Mouse (Mus musculus) heart, embryonic 16.5 days (tissue): ENCODE results near the gene Ppp4r1. TPM values are rescaled to one million over a fixed set of nuclear protein-coding genes. Genes with fewer than 3 reads are reported as not detected.
A peak's percentile ranks its signal among the peaks of the same experiment; 100 is the strongest.

Experiments used
- ATAC-seq: fragments of 200-750 bp; cut with Nextera tagmentation; replicated peaks from 2 replicates; pipeline ENCODE4 v1.8.0; 2017; ENCODE audit warnings: moderate number of reproducible peaks; ENCODE audit not compliant: insufficient read depth, low FRiP score; ENCODE audit errors: extremely low read depth
- H3K27ac ChIP-seq: fragments of 300-500 bp; sonication (generic); 2 replicates; pipeline ENCODE4 v1.5.1; 2014; ENCODE audit warnings: mild to moderate bottlenecking, low read length, control low read depth, moderate library complexity
- H3K27me3 ChIP-seq: fragments of 300-500 bp; sonication (generic); 2 replicates; pipeline ENCODE4 v1.6.1; 2014; ENCODE audit warnings: low read length, mixed read lengths; ENCODE audit not compliant: control insufficient read depth, insufficient read depth
- H3K36me3 ChIP-seq: fragments of 300-500 bp; sonication (generic); 2 replicates; pipeline ENCODE4 v1.6.1; 2014; ENCODE audit not compliant: control insufficient read depth, insufficient read depth
- H3K4me1 ChIP-seq: fragments of 300-500 bp; sonication (generic); 2 replicates; pipeline ENCODE4 v1.6.1; 2014; ENCODE audit warnings: low read length, mixed read lengths; ENCODE audit not compliant: control insufficient read depth, insufficient read depth
- H3K4me2 ChIP-seq: fragments of 300-500 bp; sonication (generic); 2 replicates; pipeline ENCODE4 v1.6.1; 2014; ENCODE audit warnings: low read depth, mild to moderate bottlenecking, control low read depth, low read length
- H3K4me3 ChIP-seq: fragments of 300-500 bp; sonication (generic); 2 replicates; pipeline ENCODE4 v1.5.1; 2014; ENCODE audit warnings: mild to moderate bottlenecking, control low read depth, low read length
- H3K9ac ChIP-seq: fragments of 300-500 bp; sonication (generic); 2 replicates; pipeline ENCODE4 v1.6.1; 2014; ENCODE audit warnings: low read length, control low read depth
- H3K9me3 ChIP-seq: fragments of 300-500 bp; sonication (generic); replicated peaks from 2 replicates; pipeline ENCODE4 v1.6.1; 2016; ENCODE audit warnings: low read length; ENCODE audit not compliant: control insufficient read depth
- whole genome bisulfite sequencing: fragments of 180-500 bp; shearing (Covaris S2); extraction: QIAGEN DNeasy Blood & Tissue Kit; methylation state at CpG from one replicate; pipeline ENCODE4 v1.1.7; 2014; 5-methylcytosine and 5-hydroxymethylcytosine counted together
- polyA plus RNA-seq: library from polyadenylated mRNA; unstranded; fragments of >200 nt; fragmentation: Nextera tagmentation; extraction: Ambion mirVana; gene quantifications from 2 replicates; pipeline ENCODE4 v1.2.1, GENCODE M21; 2015

Gene Ppp4r1
- polyA plus RNA-seq, 1 experiment from 2014 or later, result 27.3 TPM

- Histone ChIP-seq H3K4me3 (no peak overlapping the region), H3K4me1 (peaks cover 8% of the 10 kb centered on the region), H3K36me3 (0 out of 2 replicates have a peak, but pooled peaks cover 3% of the 10 kb centered on the region), H3K4me2 (no peak overlapping the region), H3K27me3 (no peaks in the 10 kb centered on the region), H3K9ac (no peak overlapping the region), H3K9me3 (no peaks in the 10 kb centered on the region), H3K27ac (no peak overlapping the region)
- WGBS, result 96% methylated on average over 12 of the region's 12 CpGs
- no peak for ATAC-seq
These were observed 11.0 kb downstream of the Ppp4r1 start for GRCm38 (mm10) chr17:65793307-65793930.

DNA sequence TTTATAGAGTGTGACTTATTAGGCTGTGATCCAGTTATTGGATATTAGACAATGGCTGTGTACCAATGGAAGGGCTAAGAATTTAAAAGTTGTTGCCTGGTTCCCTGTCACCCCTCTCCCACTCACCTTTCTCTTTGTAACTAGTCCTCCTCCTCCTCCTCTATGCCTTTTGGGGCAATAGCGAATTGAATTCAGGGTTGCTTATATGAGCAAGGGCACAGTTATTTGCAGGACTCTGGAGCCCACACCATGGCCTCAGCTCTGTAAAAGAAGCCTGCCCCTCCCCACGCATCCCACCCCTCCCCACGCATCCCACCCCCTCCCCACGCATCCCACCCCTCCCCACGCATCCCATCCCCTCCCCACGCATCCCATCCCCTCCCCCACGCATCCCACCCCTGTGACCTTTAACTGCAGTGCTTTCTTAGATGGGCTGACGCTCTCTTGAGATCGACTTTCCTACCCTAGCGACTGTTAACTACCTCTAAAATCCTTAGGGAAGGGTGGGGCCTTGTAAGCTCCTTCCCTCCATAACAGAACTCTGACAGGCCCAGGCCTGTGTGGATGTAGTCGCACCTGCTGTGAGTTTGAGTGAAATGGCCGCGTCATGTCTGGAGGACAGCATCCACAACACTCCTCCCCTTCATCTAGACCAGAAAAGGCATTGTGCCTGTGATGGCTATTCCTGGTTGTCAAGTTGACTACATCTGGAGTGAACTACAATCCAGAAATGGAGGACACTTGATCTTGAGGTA lies 11.9 kb downstream of the Ppp4r1 start:
- WGBS, result 85% methylated on average over 13 of the region's 13 CpGs
- no peak overlapping the region for H3K4me2 ChIP-seq

DNA sequence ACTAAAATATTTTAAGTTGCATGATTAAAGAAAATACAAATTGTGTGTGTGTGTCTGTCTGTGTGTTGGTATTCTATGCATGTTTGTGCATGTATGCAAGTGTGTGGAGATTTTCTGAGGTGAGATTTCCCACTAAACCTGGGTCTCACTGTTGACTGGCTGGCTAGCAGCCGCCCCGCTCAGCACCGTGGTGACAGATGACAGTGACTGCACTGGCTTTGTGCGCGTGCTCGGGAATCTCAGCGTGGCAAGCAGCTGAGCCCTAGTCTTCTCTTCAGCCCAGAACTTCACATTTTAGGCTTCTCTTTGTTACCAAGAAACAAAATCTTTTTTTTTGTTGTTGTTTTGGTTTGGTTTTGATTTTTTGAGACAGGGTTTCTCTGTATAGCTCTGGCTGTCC lies 13.7 kb downstream of the Ppp4r1 start:
- Histone ChIP-seq H3K9ac (no peak overlapping the region), H3K4me1 (peaks cover 10% of the 10 kb centered on the region), H3K27me3 (no peaks in the 10 kb centered on the region), H3K4me3 (no peak overlapping the region), H3K36me3 (0 out of 2 replicates have a peak, but pooled peaks cover 3% of the 10 kb centered on the region), H3K9me3 (no peaks in the 10 kb centered on the region), H3K27ac (no peak overlapping the region), H3K4me2 (no peak overlapping the region)
- 62% methylated on average over 7 of the region's 7 CpGs for WGBS
- no peak for ATAC-seq

More for the DNA sequence above, 11.9 kb downstream of the Ppp4r1 start:
- H3K36me3 ChIP-seq, result 0 out of 2 replicates have a peak, but pooled peaks cover 3% of the 10 kb centered on the region
- no peak for ATAC-seq
- H3K27me3 ChIP-seq, result no peaks in the 10 kb centered on the region
- H3K4me1 ChIP-seq, result peaks cover 5% of the 10 kb centered on the region
- H3K9me3 ChIP-seq, result no peaks in the 10 kb centered on the region
- H3K4me3 ChIP-seq, result no peak overlapping the region
- no peak overlapping the region for H3K9ac ChIP-seq
- no peak overlapping the region for H3K27ac ChIP-seq

DNA sequence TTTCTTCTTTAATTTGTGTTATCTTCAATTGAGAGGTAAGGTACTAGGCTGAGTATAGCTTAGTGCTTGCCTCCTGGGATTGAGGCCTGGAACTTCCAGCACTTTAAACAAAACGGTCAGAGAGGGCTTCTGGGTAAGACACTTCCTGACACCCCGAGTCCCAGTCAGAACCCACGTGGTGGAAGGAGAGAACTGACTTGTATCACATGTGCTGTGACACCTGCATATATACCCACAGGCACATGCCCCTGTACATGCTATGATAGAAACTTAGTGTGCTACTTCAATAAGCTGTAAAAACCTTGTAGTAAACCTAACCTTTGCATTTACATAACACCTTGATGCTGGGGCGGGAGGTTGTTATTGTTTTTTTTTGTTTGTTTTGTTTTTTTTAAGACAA lies 16.1 kb downstream of the Ppp4r1 start:
- Histone ChIP-seq H3K27ac (no peak overlapping the region), H3K4me3 (no peak overlapping the region), H3K9ac (no peak overlapping the region), H3K4me2 (no peak overlapping the region), H3K4me1 (peaks cover 11% of the 10 kb centered on the region; the same call in 1 of the 2 replicates), H3K36me3 (0 out of 2 replicates have a peak, but pooled peaks cover 3% of the 10 kb centered on the region), H3K27me3 (no peaks in the 10 kb centered on the region), H3K9me3 (no peaks in the 10 kb centered on the region)
- 37% methylated on average over 4 of the region's 4 CpGs for WGBS
- peak; percentile 50; the same call in 1 of the 2 replicates for ATAC-seq

DNA sequence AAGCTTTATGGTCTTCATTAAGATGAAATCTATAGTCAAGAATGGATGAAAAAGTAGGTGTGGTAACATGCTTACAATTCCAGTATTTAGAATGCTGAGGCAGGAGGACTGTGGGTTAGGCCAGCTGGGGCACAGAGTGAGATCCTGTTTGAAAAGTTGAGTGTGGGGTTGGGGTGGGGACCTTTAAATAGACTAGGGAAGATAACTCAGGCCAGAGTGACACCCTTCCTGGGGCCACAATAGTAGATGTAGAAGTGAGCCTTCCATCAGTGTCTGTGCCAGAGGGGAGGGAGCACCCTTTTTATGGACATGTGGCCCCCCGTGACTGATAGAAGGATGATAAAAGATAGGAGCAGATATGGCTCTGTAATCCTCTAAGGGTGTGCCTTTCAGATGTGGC lies 17.0 kb downstream of the Ppp4r1 start:
- H3K4me2 ChIP-seq, result no peak overlapping the region
- H3K36me3 ChIP-seq, result peaks cover 8% of the 10 kb centered on the region; the same call in 1 of the 2 replicates
- no peak overlapping the region for H3K9ac ChIP-seq
- 50% methylated on average over 1 of the region's 1 CpGs for WGBS
- 0 out of 2 replicates have a peak, but pooled peaks have one; percentile 30 for ATAC-seq
- H3K27ac ChIP-seq, result no peak overlapping the region
- no peak overlapping the region for H3K4me3 ChIP-seq
- no peaks in the 10 kb centered on the region for H3K9me3 ChIP-seq
- H3K4me1 ChIP-seq, result peaks cover 11% of the 10 kb centered on the region; the same call in 1 of the 2 replicates
- no peaks in the 10 kb centered on the region for H3K27me3 ChIP-seq

- Histone ChIP-seq H3K9me3 (no peaks in the 10 kb centered on the region), H3K27me3 (no peaks in the 10 kb centered on the region), H3K36me3 (peaks cover 6% of the 10 kb centered on the region; the same call in 1 of the 2 replicates), H3K4me3 (no peak overlapping the region), H3K4me1 (peaks cover 11% of the 10 kb centered on the region; the same call in 1 of the 2 replicates), H3K4me2 (no peak overlapping the region), H3K9ac (no peak overlapping the region), H3K27ac (no peak overlapping the region)
- no peak for ATAC-seq
- WGBS, result 92% methylated on average over 6 of the region's 6 CpGs
These were observed 18.1 kb downstream of the Ppp4r1 start for GRCm38 (mm10) chr17:65800451-65800850.

- Histone ChIP-seq H3K4me3 (no peak overlapping the region), H3K36me3 (peaks cover 6% of the 10 kb centered on the region; the same call in 1 of the 2 replicates), H3K9ac (no peak overlapping the region), H3K9me3 (no peaks in the 10 kb centered on the region), H3K4me2 (no peak overlapping the region), H3K4me1 (peaks cover 11% of the 10 kb centered on the region), H3K27ac (no peak overlapping the region), H3K27me3 (no peaks in the 10 kb centered on the region)
- WGBS, result 60% methylated on average over 4 of the region's 4 CpGs
- ATAC-seq, result no peak; the same call in 1 of the 2 replicates
These were observed 19.7 kb downstream of the Ppp4r1 start for GRCm38 (mm10) chr17:65802026-65802425.

DNA sequence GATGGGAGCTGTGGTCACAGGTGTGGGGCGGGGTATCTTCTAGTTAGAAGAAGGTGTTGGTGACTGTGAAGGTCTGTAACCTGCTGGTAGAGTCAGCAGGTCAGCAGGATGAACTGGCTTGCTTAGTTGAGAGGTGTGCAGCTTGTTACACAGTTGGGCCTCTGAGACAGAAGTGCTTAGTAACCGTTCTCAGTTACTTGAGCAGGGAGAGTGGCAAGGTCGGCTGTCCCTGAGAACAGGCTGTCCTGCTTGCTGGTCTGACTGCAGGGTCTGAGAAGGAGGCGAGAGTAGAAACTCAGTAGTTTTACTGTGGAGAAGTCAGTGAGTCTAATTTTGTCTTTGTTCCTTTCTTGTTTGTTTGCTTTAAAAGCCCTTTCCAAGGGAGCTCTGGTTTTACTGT lies 23.6 kb downstream of the Ppp4r1 start:
- WGBS, result 66% methylated on average over 4 of the region's 4 CpGs

GRCm38 (mm10) chr17:65806416-65806815 lies 24.0 kb downstream of the Ppp4r1 start:
- H3K27ac ChIP-seq, result no peak overlapping the region
- H3K36me3 ChIP-seq, result peaks cover 14% of the 10 kb centered on the region
- no peak for ATAC-seq
- WGBS, result 82% methylated on average over 2 of the region's 2 CpGs
- no peaks in the 10 kb centered on the region for H3K9me3 ChIP-seq
- peaks cover 3% of the 10 kb centered on the region for H3K4me1 ChIP-seq
- no peak overlapping the region for H3K4me3 ChIP-seq
- no peak overlapping the region for H3K4me2 ChIP-seq
- H3K27me3 ChIP-seq, result no peaks in the 10 kb centered on the region
- H3K9ac ChIP-seq, result no peak overlapping the region

More for the DNA sequence above, 23.6 kb downstream of the Ppp4r1 start:
- no peaks in the 10 kb centered on the region for H3K9me3 ChIP-seq
- no peaks in the 10 kb centered on the region for H3K27me3 ChIP-seq
- peaks cover 10% of the 10 kb centered on the region for H3K36me3 ChIP-seq
- H3K4me3 ChIP-seq, result no peak overlapping the region
- H3K27ac ChIP-seq, result no peak overlapping the region
- H3K9ac ChIP-seq, result no peak overlapping the region
- H3K4me1 ChIP-seq, result peaks cover 3% of the 10 kb centered on the region
- no peak for ATAC-seq
- no peak overlapping the region for H3K4me2 ChIP-seq
